Mouse (Mus musculus) hindbrain, postnatal 0 days (tissue): ENCODE measurements around the gene Dbx2. TPM values are rescaled to one million over a fixed set of nuclear protein-coding genes. Genes with fewer than 3 reads are reported as not detected.

Source experiments
- ATAC-seq: fragments of 200-750 bp; cut with Nextera tagmentation; 2 replicates; pipeline ENCODE4 v1.8.0; 2017; ENCODE audit warnings: mild to moderate bottlenecking, moderate TSS enrichment, moderate library complexity
- DNase-seq: peaks from one replicate; pipeline ENCODE4 v3.0.0-alpha.2; 2015; ENCODE audit warnings: low spot score
- H3K27ac ChIP-seq: fragments of 300-500 bp; sonication (generic); 2 replicates; pipeline ENCODE4 v1.5.1; 2014; ENCODE audit warnings: mild to moderate bottlenecking
- H3K27me3 ChIP-seq: fragments of 300-500 bp; sonication (generic); 2 replicates; pipeline ENCODE4 v1.6.1; 2014; ENCODE audit warnings: low read length, mixed read lengths; ENCODE audit not compliant: insufficient read depth
- H3K36me3 ChIP-seq: fragments of 300-500 bp; sonication (generic); 2 replicates; pipeline ENCODE4 v1.6.1; 2014; ENCODE audit warnings: low read length, mixed read lengths; ENCODE audit not compliant: insufficient read depth
- H3K4me1 ChIP-seq: fragments of 300-500 bp; sonication (generic); 2 replicates; pipeline ENCODE4 v1.6.1; 2014; ENCODE audit warnings: antibody characterized with exemption, low read length, mixed read lengths; ENCODE audit not compliant: insufficient read depth
- H3K4me2 ChIP-seq: fragments of 300-500 bp; sonication (generic); 2 replicates; pipeline ENCODE4 v1.6.1; 2014; ENCODE audit warnings: low read depth, mild to moderate bottlenecking, low read length, moderate library complexity, mixed read lengths
- H3K4me3 ChIP-seq: fragments of 300-500 bp; sonication (generic); 2 replicates; pipeline ENCODE4 v1.5.1; 2014; ENCODE audit warnings: low read length
- H3K9ac ChIP-seq: fragments of 300-500 bp; sonication (generic); replicated peaks from 2 replicates; pipeline ENCODE4 v1.6.1; 2014; ENCODE audit warnings: mild to moderate bottlenecking, low read length, moderate library complexity, mixed read lengths
- H3K9me3 ChIP-seq: fragments of 300-500 bp; sonication (generic); 2 replicates; pipeline ENCODE4 v1.6.1; 2016; ENCODE audit warnings: low read length, mixed read lengths
- CTCF ChIP-seq: IDR thresholded peaks from 2 replicates; pipeline ENCODE4 v1.5.1; 2016; ENCODE audit warnings: antibody characterized with exemption, control low read depth, low read depth
- WGBS: fragments of 180-500 bp; shearing (Covaris S2); extraction: QIAGEN DNeasy Blood & Tissue Kit; methylation state at CpG from one replicate; pipeline ENCODE4 v1.1.7; 2014; 5-methylcytosine and 5-hydroxymethylcytosine counted together
- polyA plus RNA-seq: library from polyadenylated mRNA; unstranded; fragments of >200 nt; fragmentation: Nextera tagmentation; extraction: Ambion mirVana; gene quantifications from 2 replicates; pipeline ENCODE4 v1.2.1, GENCODE M21; 2015
- total RNA-seq: library from RNA; depleted of rRNA; stranded (reverse); fragments of >200 nt; gene quantifications from 2 replicates; pipeline ENCODE4 v1.2.3, GENCODE M21; 2014

Dbx2 gene
- total and polyA plus RNA-seq, 2 experiments from 2014 or later, result 8.3 to 23.7 TPM

DNA sequence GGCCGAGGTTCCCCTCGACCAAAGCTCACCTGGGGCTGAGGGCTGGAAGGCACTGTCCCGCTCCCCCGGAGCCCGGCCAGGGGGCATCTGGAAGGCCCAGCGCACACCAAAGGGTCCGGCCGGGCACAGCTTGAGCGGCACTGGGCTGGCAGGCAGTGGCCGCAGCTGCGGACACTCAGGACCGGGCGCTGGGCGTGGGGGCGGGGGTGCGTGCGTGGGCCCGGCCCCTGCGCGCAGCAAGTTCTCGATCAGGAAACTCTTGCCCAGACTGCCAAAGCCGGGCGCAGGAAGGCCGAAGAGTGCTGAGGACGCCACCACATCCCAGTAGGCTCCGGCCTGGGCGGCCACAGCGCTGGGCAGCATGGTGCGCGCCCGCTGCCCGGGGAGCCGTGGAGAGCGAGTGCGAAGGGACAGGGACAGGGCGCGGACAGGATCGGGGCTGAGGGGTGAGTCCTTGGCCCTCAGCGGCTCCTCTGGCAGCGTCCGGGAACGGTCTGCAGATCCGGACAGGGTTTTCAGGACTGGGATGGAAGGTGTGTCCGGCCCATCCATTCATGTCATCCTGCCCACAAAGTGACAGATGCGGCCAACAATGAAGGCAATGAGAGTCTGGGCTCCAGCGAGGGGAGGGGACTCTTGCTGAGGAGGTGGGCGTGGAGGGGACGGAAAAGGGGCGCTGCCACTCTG is 1.4 kb downstream of the Dbx2 start:
- ATAC-seq, result peak; percentile 73; the same call in 1 of the 2 replicates
- DNase-seq, result peak; percentile 25
- WGBS, result 1% methylated on average over 49 of the region's 49 CpGs

DNA sequence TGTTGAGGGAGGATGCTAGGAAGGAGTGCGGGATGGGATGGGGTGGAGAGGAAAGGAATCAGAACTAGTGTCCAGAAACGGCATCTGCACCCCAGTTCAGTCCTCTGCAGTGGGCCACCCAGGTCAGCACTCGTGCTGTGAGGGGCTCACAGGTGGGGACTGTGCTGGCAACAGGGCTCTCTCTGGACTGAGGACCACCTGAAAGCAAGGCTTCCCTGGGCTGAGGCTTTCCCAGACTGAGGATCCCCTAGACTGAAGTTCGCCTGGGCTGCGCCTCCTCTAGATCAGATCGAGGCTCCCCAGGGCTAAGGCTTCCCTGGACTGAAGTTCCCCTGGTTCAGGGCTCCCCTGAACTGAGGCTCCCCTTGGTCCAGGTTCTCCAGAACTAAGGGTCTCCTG is 1.9 kb downstream of the Dbx2 start:
- no peaks in the 10 kb centered on the region for H3K36me3 ChIP-seq
- ATAC-seq (0 out of 2 replicates have a peak, but pooled peaks have one; percentile 21), DNase-seq (no peak)
- H3K4me2 ChIP-seq, result peak overlapping the region; percentile 59
- H3K27me3 ChIP-seq, result peaks cover 46% of the 10 kb centered on the region
- 5% methylated on average over 6 of the region's 6 CpGs for WGBS
- H3K27ac ChIP-seq, result 0 out of 2 replicates have a peak overlapping the region, but pooled peaks have one; percentile 43
- H3K4me1 ChIP-seq, result peaks cover 5% of the 10 kb centered on the region; the same call in 1 of the 2 replicates
- H3K9ac ChIP-seq, result peak overlapping the region; percentile 43; the same call in 1 of the 2 replicates
- no peaks in the 10 kb centered on the region for H3K9me3 ChIP-seq
- no peak for TF ChIP-seq CTCF
- H3K4me3 ChIP-seq, result peak overlapping the region; percentile 44

More for the DNA sequence above, 1.4 kb downstream of the Dbx2 start:
- Histone ChIP-seq H3K4me1 (peaks cover 5% of the 10 kb centered on the region; the same call in 1 of the 2 replicates), H3K9ac (peak overlapping the region; percentile 43; the same call in 1 of the 2 replicates), H3K9me3 (no peaks in the 10 kb centered on the region), H3K4me3 (peak overlapping the region; percentile 44), H3K27ac (0 out of 2 replicates have a peak overlapping the region, but pooled peaks have one; percentile 43), H3K36me3 (no peaks in the 10 kb centered on the region), H3K27me3 (peaks cover 46% of the 10 kb centered on the region), H3K4me2 (peak overlapping the region; percentile 59)
- TF ChIP-seq CTCF, result no peak

DNA sequence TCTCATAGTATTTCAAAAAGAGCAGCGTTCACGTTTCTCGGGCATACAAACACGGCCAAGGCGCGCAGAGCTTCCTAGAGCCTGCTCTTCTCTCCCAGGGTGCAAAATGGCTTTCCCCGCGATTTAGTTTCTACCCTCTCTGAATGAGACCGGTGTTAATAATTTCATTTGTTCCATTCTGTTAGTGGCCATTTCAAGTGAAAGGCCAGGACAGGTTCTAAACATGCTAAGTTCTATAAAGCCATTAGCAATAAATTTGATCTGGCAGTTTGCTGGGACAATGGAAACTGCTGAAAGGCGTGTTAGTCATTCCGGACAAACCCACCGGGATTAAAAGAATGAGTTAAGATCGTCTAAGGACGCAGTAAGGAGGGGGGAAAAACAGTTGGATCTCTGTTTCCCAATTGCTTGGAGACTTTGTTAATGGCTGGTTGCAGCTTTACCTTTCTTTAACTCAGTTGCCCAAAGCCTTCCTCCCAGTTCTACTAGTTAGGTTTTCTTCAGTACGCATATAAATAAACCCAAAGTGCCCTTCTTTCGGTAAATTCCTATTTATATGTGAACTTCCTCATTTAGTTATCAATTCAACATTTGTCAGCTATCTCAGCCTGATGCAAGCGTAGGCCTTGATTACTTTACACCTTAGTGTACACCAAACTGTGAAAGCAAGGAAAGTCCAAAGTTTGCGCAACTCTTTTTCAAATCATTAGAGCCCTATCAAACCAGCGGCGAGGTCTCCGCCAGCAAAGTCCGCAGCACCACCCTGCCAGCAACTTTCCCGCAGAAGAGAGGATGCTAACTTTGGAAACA is 2.7 kb downstream of the Dbx2 start:
- no peaks in the 10 kb centered on the region for H3K36me3 ChIP-seq
- H3K4me1 ChIP-seq, result peaks cover 5% of the 10 kb centered on the region; the same call in 1 of the 2 replicates
- DNase-seq, result no peak
- H3K9me3 ChIP-seq, result no peaks in the 10 kb centered on the region
- no peak for TF ChIP-seq CTCF
- 5% methylated on average over 23 of the region's 23 CpGs for WGBS
- no peak overlapping the region for H3K27ac ChIP-seq
- no peak for ATAC-seq
- peak overlapping the region; percentile 59 for H3K4me2 ChIP-seq
- peaks cover 49% of the 10 kb centered on the region for H3K27me3 ChIP-seq
- peak overlapping the region; percentile 43; the same call in 1 of the 2 replicates for H3K9ac ChIP-seq
- H3K4me3 ChIP-seq, result peak overlapping the region; percentile 44

DNA sequence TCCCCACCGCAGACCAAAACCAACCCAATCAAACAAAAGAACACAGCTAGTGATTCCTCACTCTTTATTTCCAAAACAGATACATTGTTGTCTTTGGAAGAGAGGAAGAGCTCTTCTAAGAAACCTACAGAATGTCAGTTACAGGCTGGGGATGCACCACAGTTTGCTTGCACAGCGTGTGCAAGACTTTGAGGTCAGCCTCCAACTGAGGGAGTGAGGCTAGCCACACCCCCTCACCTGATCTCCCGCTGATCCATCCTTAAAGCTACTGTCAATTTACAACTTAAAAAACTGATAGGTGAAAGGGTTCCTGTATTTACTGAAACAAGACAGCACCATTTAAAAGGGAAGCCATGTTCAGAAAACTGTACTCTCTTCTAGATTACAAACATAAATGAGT is 3.9 kb downstream of the Dbx2 start:
- ATAC-seq, result no peak
- Histone ChIP-seq H3K27ac (no peak overlapping the region), H3K4me3 (peak overlapping the region; percentile 15; the same call in 1 of the 2 replicates), H3K36me3 (no peaks in the 10 kb centered on the region), H3K4me2 (peak overlapping the region; percentile 37), H3K27me3 (peaks cover 50% of the 10 kb centered on the region), H3K4me1 (peaks cover 5% of the 10 kb centered on the region; the same call in 1 of the 2 replicates), H3K9ac (no peak overlapping the region), H3K9me3 (no peaks in the 10 kb centered on the region)
- 10% methylated on average over 3 of the region's 3 CpGs for WGBS
- no peak for TF ChIP-seq CTCF
- no peak for DNase-seq

DNA sequence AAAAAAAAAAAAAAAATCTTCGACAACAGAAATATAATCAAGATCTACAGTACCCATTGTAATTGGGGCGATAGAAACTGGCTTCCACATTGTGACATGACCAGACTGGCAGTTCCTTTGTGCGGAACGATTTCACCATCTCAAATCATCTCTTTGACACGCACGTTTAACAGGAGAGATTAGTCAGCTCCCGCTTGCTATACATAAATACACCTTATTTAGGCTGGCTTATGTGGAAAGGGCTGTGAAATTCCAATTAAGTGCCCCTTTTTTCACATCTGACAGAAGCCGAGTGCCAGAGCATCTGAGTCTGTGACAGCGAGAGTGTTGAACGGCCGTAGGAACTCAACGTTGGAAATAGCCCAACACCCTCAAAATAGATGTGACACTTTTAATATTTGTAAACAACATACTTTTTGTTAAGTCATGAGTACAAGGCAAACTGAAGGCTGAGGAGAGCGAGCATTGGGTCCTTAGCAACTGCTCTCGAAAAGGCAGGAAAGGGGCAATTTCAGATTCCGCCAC is 12.2 kb downstream of the Dbx2 start:
- no peak for TF ChIP-seq CTCF
- no peaks in the 10 kb centered on the region for H3K9me3 ChIP-seq
- 42% methylated on average over 15 of the region's 15 CpGs for WGBS
- H3K9ac ChIP-seq, result no peak overlapping the region
- H3K4me3 ChIP-seq, result no peak overlapping the region
- no peaks in the 10 kb centered on the region for H3K36me3 ChIP-seq
- H3K4me2 ChIP-seq, result no peak overlapping the region
- ATAC-seq, result no peak
- peaks cover 5% of the 10 kb centered on the region; the same call in 1 of the 2 replicates for H3K4me1 ChIP-seq
- H3K27ac ChIP-seq, result no peak overlapping the region
- DNase-seq, result no peak
- peaks cover 26% of the 10 kb centered on the region; the same call in 1 of the 2 replicates for H3K27me3 ChIP-seq

DNA sequence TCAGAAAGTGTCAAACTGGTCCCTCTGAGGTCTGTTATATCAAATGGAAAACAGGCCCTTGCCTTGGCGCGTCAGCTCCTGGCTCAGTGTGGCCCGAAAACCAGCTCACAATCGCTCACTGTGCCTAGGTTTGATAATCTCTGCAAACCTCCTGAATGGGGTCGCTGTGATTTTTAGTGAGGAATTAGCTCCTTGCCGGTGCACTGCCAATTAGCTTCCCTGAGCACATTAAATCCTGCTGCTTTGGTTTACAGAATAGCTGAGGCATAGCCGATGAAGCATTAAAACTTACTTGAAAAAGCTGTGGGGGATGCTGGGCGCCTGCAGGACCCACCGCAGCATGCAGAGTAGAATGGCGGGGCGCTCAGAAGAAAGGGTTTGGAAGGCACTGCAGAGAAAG is 15.4 kb downstream of the Dbx2 start:
- Histone ChIP-seq H3K4me1 (peaks cover 5% of the 10 kb centered on the region; the same call in 1 of the 2 replicates), H3K4me2 (peak overlapping the region; percentile 44), H3K36me3 (no peaks in the 10 kb centered on the region), H3K27ac (peak overlapping the region; percentile 48; the same call in 1 of the 2 replicates), H3K27me3 (peaks cover 36% of the 10 kb centered on the region), H3K9ac (no peak overlapping the region), H3K9me3 (no peaks in the 10 kb centered on the region), H3K4me3 (no peak overlapping the region)
- DNase-seq, result peak; percentile 37
- ATAC-seq, result no peak
- TF ChIP-seq CTCF, result no peak; the same call in 1 of the 2 replicates
- WGBS, result 4% methylated on average over 11 of the region's 11 CpGs
